Mouse (Mus musculus) inflammation-experienced regulatory T-cells, adult 6 months (primary cell): ENCODE data around the gene Plb1. TPM values are rescaled to one million over a fixed set of nuclear protein-coding genes. Genes with fewer than 3 reads are reported as not detected.

Source experiments
- ATAC-seq: one replicate; pipeline ENCODE4 v1.8.0; 2017
- polyA plus RNA-seq, 3 experiments: library from polyadenylated mRNA; unstranded; fragments of 100-300 nt; shearing (Covaris generic); gene quantifications; one replicate each; pipeline ENCODE4 v1.2.1; 2017

Gene Plb1
- polyA plus RNA-seq, 3 experiments from 2014 or later: not detected

- no peak for ATAC-seq
Measured at GRCm38 (mm10) chr5:32260751-32261150, 28.2 kb downstream of the Plb1 start.

GRCm38 (mm10) chr5:32261251-32261650, 28.7 kb downstream of the Plb1 start:
- ATAC-seq: no peak

- no peak for ATAC-seq
Measured at GRCm38 (mm10) chr5:32262534-32262933, 30.0 kb downstream of the Plb1 start.

GRCm38 (mm10) chr5:32272502-32272901, 40.0 kb downstream of the Plb1 start:
- no peak for ATAC-seq

GRCm38 (mm10) chr5:32278000-32278694, 45.6 kb downstream of the Plb1 start:
- ATAC-seq: no peak

GRCm38 (mm10) chr5:32280066-32280465, 47.6 kb downstream of the Plb1 start:
- no peak for ATAC-seq

GRCm38 (mm10) chr5:32282345-32282744, 49.8 kb downstream of the Plb1 start:
- no peak for ATAC-seq

GRCm38 (mm10) chr5:32283457-32283856, 50.9 kb downstream of the Plb1 start:
- no peak for ATAC-seq

- ATAC-seq: no peak
Measured at GRCm38 (mm10) chr5:32286315-32286714, 53.8 kb downstream of the Plb1 start.

GRCm38 (mm10) chr5:32288021-32288420, 55.5 kb downstream of the Plb1 start:
- no peak for ATAC-seq

GRCm38 (mm10) chr5:32291316-32291715, 58.8 kb downstream of the Plb1 start:
- ATAC-seq: no peak

GRCm38 (mm10) chr5:32302991-32303921, 70.7 kb downstream of the Plb1 start:
- no peak for ATAC-seq

- ATAC-seq: no peak
Measured at GRCm38 (mm10) chr5:32307106-32307505, 74.6 kb downstream of the Plb1 start.

- no peak for ATAC-seq
Measured at GRCm38 (mm10) chr5:32308647-32309046, 76.1 kb downstream of the Plb1 start.

- ATAC-seq: no peak
Measured at GRCm38 (mm10) chr5:32309714-32310113, 77.2 kb downstream of the Plb1 start.

- ATAC-seq: no peak
Measured at GRCm38 (mm10) chr5:32310802-32311201, 78.3 kb downstream of the Plb1 start.

GRCm38 (mm10) chr5:32311589-32312166, 79.2 kb downstream of the Plb1 start:
- no peak for ATAC-seq

GRCm38 (mm10) chr5:32313671-32314070, 81.2 kb downstream of the Plb1 start:
- ATAC-seq: no peak

GRCm38 (mm10) chr5:32314731-32315130, 82.2 kb downstream of the Plb1 start:
- ATAC-seq: no peak

- ATAC-seq: no peak
Measured at GRCm38 (mm10) chr5:32322146-32322811, 89.8 kb downstream of the Plb1 start.

GRCm38 (mm10) chr5:32328139-32328538, 95.6 kb downstream of the Plb1 start:
- ATAC-seq: no peak

GRCm38 (mm10) chr5:32332591-32332990, 100.1 kb downstream of the Plb1 start:
- no peak for ATAC-seq

- ATAC-seq: no peak
Measured at GRCm38 (mm10) chr5:32335172-32335571, 102.7 kb downstream of the Plb1 start.
